Mouse (Mus musculus) neural tube, embryonic 10.5 days (tissue): ENCODE measurements at regions not wholly inside any gene's neighbourhood (a gene's known extent, or its start where the extent isn't known, plus 50 kb on each side); places are given as distances from the start of the nearest gene placed in this dataset.
"Not testable (repeated sequence)": the region's sequence is repeated elsewhere in the genome, so short reads cannot be mapped to it uniquely, and the experiment has no call there.

Experiments used
- DNase-seq: peaks from one replicate; pipeline ENCODE4 v3.0.0-alpha.2; 2017; ENCODE audit warnings: low spot score; ENCODE audit errors: extremely low spot score

DNA sequence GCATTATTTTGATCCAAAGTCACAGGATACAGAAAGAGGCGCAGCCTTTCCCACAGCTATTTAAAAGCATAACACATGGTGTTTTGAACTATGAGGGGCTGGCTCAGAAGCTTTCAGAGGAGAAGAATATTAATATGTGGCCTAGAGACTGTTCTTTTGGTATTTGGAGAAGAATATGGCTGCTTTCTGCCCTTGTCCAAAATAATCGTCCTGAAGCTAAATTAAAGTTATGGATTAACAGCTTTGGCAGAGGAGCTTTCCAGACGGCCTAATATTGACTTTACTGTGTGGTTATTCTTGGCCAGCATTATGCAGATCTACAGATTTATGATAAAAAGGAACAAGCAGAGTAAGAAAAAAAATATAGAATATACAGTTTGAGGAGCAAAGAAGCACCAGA lies 222.4 kb upstream of the Tmprss15 start:
- no peak for DNase-seq

DNA sequence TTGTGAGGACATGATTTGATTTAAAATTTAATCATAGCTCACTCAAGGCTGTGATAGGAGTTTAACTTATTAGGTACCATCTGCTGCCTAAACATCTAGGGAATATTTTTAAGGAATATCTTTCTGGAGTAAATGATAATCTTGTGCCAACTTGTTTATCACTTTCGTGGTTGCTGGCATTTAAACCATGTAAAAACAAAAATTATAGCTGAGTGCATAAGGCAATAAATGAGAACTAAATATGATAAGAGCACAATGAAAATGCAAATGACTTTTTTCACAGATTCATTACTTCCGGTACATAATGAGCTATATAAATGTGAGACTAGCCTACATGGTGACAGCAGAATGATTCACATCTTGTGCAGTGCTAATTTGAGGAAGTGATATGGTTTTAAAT lies 221.8 kb upstream of the Tmprss15 start:
- no peak for DNase-seq

DNA sequence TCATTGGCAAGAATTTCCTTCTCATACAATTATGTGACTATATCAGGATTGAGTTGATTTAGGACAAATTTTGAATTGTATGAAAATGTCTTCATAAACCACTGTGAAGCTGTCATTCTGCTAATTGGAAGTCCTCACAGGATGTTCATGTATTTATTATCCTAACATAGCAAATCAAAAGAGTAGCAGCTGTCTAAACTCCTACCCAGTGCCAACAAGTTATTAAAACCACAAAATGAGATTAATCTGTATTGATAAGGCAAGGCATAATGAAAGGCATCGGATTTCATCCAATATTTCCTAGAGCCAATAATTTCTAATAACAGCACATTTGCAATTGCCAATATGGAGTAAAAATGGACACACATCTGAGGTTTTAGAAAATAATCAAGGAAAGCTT lies 217.6 kb upstream of the Tmprss15 start:
- no peak for DNase-seq

DNA sequence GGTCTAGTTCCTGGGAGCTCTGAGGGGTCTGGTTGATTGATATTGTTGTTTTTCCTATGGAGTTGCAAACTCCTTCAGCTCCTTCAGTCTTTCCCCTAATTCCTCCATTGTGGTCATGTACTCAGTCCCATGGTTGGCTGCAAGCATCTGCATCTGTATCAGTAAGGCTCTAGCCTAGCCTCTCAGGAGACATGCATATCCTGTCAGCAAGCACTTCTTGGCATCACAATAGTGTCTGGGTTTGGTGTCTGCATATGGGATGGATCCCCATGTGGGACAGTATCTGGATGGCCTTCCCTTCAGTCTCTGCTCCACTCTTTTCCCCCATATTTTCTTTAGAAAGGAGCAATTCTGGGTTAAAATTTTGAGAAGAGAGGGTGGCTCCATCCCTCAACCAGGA lies 205.7 kb upstream of the Tmprss15 start:
- DNase-seq, result not testable (repeated sequence)

DNA sequence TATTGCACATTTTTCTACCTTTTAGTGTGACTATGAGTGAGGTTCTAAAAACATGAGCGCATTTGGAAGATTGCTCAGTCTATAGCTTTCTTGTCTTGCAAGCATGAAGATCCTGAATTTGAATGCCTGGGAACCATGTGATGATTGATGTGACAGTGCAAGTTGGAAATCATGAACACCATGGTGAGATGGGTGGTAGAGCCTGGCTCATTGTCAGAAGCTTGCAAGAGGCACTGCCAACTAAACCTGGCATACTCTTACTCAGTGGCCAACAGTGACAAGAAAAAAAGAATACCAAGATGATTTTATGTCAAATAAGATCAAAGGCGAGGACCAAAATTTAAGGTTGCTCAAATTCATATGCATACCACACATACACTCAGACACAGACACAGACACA lies 188.1 kb upstream of the Tmprss15 start:
- no peak for DNase-seq

DNA sequence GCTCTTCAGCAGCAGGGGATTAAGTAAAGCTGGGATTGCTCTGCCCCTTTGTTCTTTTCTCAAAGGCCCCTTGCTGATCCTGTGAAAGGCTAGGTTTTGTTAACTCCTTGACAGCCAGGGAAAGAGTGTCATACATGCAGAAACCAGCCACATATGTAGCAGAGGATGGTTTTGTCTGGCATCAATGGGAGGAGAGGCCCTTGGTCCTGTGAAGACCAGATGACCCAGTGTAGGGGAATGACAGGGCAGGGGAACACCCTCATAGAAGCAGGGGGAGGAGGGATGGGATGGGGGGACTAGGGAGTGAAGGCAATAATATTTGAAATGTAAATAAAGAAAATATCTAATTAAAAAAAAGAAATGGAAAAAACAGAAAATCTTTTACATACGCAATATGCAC lies 165.6 kb upstream of the Tmprss15 start:
- no peak for DNase-seq

DNA sequence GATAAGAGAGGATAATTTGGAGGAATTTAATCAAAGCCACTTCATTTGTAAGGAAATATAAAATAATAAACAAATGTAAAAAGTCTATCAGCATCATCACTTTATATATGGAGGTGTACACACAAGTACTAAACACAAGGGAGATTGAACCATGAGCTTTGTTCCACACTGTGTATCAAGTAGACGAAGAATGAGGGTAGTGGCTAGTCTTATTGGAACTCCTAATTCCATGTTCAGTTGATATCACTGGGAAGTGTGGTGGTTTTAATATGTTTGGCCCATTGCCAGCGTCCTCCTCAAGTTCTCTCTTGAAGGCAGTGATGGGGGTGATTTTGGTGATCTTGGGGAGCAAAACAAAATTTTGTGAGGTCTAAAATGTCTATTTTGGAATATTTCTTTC lies 165.2 kb upstream of the Tmprss15 start:
- no peak for DNase-seq

DNA sequence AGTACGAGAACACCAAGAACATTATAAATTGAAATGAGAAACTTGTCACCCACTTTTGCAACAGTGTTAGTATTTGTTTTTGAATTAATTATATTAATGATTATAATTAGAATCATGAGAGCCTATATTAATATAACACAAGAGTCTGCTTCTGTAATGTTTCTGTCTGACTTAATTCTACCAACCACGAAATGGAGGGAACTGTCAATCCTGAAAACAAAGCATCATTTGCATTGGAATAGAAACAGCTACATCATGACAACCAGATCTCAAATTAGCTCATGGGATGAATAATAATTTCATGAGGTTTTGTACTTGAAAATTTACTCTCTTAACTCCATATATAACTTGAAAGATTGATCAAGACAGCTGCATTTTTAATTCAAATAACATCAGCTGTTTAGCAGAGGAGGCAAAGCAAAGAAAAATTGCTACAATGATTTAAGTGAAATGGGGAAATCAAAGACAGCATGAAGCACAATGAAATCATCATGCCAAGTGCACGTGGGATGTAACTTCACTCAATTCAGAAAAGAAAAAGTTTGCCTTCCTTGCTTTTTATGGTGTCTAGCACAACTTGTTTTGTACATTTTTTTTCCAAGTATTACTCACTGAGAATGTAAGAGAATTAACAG lies 150.1 kb upstream of the Tmprss15 start:
- no peak for DNase-seq

DNA sequence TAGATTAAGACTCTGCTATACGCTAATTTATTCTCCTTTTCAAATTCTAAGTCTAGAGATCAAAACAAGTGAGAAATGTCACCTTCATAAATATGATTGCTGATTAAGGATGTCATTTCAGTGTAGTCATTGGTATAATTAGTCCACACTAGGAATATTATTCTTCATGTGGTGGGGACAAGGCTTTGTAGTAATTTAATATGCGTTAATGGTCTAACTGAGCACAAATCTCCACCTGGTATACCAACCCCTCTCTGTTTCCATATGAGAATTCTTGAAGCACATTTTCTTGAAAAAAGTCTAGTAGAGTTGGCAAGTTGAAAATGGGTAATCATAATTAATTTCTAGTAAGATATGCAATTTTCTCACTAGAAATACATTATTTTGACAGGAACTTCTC lies 149.3 kb upstream of the Tmprss15 start:
- DNase-seq, result no peak

DNA sequence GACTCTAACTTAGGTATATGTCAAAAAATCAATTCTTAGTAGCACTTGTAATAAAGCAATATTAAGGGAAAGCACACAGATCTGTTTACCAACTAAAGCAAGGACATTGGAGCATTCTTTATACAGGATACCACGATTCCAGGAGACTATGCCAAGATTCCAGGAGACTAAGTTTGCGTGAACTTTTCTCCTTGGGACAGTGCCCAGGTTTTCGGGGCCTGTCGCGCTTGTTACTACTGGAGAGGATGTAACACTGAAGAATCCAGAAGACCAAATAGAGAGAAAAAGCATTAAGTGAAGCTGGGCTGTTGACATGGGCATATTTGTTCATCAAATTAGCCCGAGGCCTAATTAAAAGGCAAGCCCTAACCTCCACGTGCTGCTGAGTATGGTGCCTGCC lies 100.3 kb upstream of the Tmprss15 start:
- DNase-seq, result no peak

DNA sequence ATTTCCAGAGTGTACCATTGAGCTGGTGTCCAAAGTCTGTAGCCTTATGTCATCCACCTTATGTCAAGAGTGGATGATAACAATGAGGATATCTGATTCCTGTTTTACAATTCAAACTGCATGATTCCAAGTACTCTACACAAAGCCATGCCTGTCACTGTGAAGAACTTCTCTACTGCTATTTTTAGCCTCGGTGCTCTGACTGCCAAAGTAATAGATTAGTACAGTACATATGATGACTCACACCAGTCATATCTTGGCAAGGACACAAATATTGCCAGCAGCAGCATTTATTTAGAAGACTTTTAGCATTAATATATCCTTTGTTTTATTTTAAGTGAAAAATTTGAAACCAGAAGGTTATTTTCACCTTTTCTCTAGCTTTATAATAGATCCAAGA lies 95.6 kb upstream of the Tmprss15 start:
- no peak for DNase-seq

DNA sequence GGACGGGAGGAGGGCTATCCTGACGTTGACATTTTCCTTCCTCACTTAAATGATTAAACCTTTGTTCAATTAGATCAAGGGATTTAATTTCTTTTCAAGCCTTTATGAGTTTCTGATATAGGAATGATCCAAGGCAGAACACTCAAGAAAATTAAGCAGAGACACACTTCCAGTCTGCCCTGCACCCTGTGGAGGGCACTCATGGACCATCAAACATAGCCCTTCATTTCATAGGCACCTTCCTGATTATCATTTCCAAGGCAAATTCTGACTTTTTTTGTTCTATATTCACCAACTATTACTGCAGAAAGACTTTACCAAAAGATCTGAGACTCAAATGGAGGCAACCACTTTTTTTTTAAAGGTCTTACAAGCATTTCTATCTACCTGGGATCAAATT lies 91.6 kb upstream of the Tmprss15 start:
- no peak for DNase-seq

DNA sequence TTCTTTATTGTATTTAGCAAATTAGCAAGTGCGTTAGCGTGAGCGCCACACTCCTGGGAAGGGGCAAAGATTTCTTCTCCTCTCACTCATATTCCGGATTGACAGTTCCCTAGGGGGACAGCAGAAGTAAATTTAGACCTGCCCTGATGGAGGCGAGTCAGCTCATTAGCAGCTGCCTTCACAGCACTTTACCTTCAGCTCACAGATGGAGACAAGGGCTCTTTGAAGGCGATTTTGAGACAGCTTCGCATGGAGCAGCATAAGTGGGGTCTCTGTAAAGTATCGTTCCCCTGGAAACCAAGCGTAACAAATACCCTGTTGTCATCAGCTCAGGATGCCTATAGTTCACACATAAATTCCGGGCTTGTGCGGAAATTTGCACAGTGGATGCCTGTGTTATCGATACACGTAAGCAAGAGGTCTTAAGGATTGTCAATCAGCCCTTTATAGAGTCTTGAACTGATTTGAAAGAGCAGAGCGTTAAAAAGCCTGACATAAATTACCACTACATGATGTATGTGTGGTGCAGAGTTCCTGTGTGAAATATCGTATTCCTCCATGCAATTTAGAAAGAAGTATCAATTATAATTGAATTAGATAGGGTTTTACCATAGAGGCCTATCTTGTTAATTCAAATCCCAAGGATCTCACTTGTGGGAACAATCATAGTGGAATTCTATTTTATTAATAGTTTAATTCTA lies 86.6 kb upstream of the Tmprss15 start:
- peak; percentile 17 for DNase-seq

DNA sequence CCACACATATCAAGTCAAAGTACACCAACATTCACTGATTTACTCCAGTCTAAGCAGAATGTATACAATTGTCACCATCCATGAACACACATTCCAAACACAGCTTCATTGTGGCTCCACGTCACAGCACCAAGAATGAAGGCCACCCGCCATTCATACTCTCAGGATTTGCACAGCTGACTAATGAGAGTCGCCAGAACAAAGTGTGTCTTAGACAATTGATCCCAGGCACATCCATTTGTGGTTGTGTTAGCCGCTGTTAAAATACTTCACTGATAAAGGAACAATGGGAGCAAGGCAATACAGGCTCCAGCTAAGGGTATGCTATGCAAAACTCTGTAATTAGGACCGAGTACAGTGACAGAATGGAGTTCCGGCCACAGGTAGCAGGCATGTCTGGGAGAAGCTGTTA lies 85.9 kb upstream of the Tmprss15 start:
- DNase-seq, result no peak

DNA sequence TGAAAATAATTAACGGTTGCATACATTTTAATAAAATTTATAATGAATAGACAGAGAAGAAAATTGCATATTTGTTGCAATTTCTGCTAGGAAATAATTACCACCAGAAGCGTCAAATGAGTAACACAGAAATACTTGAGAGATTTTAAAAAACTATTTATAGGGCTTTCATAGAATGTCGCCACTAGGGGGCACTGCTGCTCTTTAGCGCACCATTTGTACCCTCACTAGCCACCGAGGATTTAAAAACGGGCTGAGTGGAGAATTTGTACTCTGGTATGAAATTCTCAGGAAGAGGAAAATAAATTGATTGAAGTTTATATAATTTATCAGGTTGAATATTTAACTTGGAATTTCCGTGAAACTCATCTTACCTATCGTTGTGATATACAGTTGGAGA lies 77.3 kb upstream of the Tmprss15 start:
- DNase-seq, result peak; percentile 66

DNA sequence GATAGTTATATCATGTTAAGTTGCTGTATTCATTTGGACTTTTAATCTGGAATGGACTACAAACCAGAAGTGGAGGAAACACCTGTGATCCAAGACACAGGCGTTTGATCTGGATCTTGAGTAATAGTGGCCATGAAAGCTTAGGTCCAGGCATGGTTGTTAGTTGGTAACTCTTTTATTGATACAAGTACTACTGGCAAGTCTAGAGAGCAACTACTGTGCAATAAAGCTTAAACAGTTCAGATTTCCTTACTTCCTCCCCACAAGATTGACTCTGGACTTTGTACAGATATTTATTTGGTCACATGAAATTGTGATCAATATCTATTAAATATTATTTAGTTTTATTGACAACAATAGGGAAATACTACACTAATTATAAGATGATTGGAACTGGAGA lies 51.9 kb upstream of the Tmprss15 start:
- DNase-seq, result no peak
